25 mouse cellular contexts compared by ENCODE assay signal in the genomic region with DNA sequence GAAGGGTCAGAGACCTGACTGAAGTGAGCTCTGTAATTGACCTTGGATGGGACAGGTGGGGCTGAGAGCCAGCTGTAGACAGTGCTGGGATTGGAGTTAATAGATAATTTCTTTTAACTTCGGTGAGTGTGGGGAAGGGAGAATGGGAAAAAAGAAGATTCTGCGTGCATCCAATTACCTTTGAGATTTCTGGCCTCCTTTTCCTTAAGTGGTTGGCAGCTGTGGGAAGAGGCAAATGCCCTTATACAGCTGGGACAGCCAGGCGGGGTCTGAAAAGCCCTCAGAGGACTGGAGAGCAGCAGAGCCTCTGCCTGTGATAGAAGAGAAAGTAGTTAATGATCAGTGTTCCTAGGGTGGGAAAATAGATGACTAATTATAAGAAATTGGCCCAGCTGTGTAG. TPM values are rescaled to one million over a fixed set of nuclear protein-coding genes. Genes with fewer than 3 reads are reported as not detected.
DNase-seq lines count a peak whose midpoint lies in the region; ATAC-seq and TF ChIP-seq lines count a peak whose summit lies in the region.
"Had no signal": no experiment of that assay in that cellular context is flagged by ENCODE, and none has a peak within 500 bp of the region (broad histone marks: within the 10 kb centered on the region; RNA-seq: fewer than 3 reads in every experiment).

No protein-coding gene starts in this region.

- H3K9ac ChIP-seq in intestine, embryonic 15.5 days: no peak overlapping the region
- no peak overlapping the region for H3K9ac ChIP-seq in intestine, postnatal 0 days (ENCODE audit: low read depth, low read length)
- no peak overlapping the region for H3K9ac ChIP-seq in kidney, embryonic 16.5 days (replicated peaks; ENCODE audit: low read length)
- H3K9ac ChIP-seq in forebrain, embryonic 14.5 days (ENCODE audit: low read length): no peak overlapping the region
- H3K9ac ChIP-seq: embryonic facial prominence, embryonic 13.5 days; heart, embryonic 13.5 days; hindbrain, embryonic 14.5 days; midbrain, embryonic 12.5 days had no signal

- TF ChIP-seq CTCF in intestine, postnatal 0 days (IDR thresholded peaks at IDR 0.05; ENCODE audit: low read depth): no peak

- 65% methylated on average over 3 of the region's 3 CpGs for WGBS in intestine, embryonic 15.5 days
- 40% methylated on average over 3 of the region's 3 CpGs for WGBS in intestine, postnatal 0 days
- WGBS in kidney, embryonic 16.5 days: 63% methylated on average over 3 of the region's 3 CpGs
- WGBS in forebrain, embryonic 14.5 days: 82% methylated on average over 3 of the region's 3 CpGs

- peaks cover 3% of the 10 kb centered on the region for H3K4me1 ChIP-seq in intestine, embryonic 15.5 days (replicated peaks)
- no peaks in the 10 kb centered on the region; the same call in 1 of the 2 replicates for H3K4me1 ChIP-seq in intestine, postnatal 0 days (replicated peaks; ENCODE audit: control insufficient read depth, insufficient read depth, low read length)
- peaks cover 7% of the 10 kb centered on the region; the same call in 1 of the 2 replicates for H3K4me1 ChIP-seq in kidney, embryonic 16.5 days (ENCODE audit: insufficient read depth, low read length)
- H3K4me1 ChIP-seq in forebrain, embryonic 14.5 days (ENCODE audit: control insufficient read depth, insufficient read depth, low read length): no peaks in the 10 kb centered on the region

- H3K4me2 ChIP-seq in intestine, embryonic 15.5 days (replicated peaks): no peak overlapping the region
- H3K4me2 ChIP-seq in intestine, postnatal 0 days (replicated peaks; ENCODE audit: low read depth): no peak overlapping the region
- no peak overlapping the region for H3K4me2 ChIP-seq in kidney, embryonic 16.5 days (replicated peaks; ENCODE audit: low read depth, low read length)
- H3K4me2 ChIP-seq in forebrain, embryonic 14.5 days (ENCODE audit: low read length): no peak overlapping the region
- H3K4me2 ChIP-seq: embryonic facial prominence, embryonic 13.5 days; heart, embryonic 13.5 days; hindbrain, embryonic 14.5 days; midbrain, embryonic 12.5 days had no signal

- no peaks in the 10 kb centered on the region for H3K27me3 ChIP-seq in intestine, embryonic 15.5 days (replicated peaks)
- no peaks in the 10 kb centered on the region for H3K27me3 ChIP-seq in intestine, postnatal 0 days (replicated peaks; ENCODE audit: control insufficient read depth, insufficient read depth, low read length)
- H3K27me3 ChIP-seq in kidney, embryonic 16.5 days (ENCODE audit: insufficient read depth, low read length): no peaks in the 10 kb centered on the region
- H3K27me3 ChIP-seq in forebrain, embryonic 14.5 days (replicated peaks; ENCODE audit: control insufficient read depth, insufficient read depth, low read length): no peaks in the 10 kb centered on the region
- H3K27me3 ChIP-seq: embryonic facial prominence, embryonic 13.5 days; heart, embryonic 13.5 days; midbrain, embryonic 12.5 days had no signal

- ATAC-seq in intestine, embryonic 15.5 days: peak; percentile 71
- ATAC-seq in intestine, postnatal 0 days: no peak
- ATAC-seq in kidney, embryonic 16.5 days (ENCODE audit: low FRiP score, low TSS enrichment): peak; percentile 91
- no peak for ATAC-seq in forebrain, embryonic 14.5 days
- no peak for ATAC-seq in erythroblast, adult 5-6 weeks (replicated peaks; ENCODE audit: low FRiP score, poor library complexity, severe bottlenecking)
- ATAC-seq: CD4-positive, CD25-positive, alpha-beta regulatory T cell, adult 4 months; forebrain, embryonic 16.5 days; inflammation-experienced regulatory T-cells, adult 6 months had no signal

- H3K27ac ChIP-seq in intestine, embryonic 15.5 days: no peak overlapping the region
- H3K27ac ChIP-seq in intestine, postnatal 0 days (ENCODE audit: low read depth, low read length): no peak overlapping the region
- H3K27ac ChIP-seq in kidney, embryonic 16.5 days (ENCODE audit: low read length): peak overlapping the region; percentile 56
- H3K27ac ChIP-seq in forebrain, embryonic 14.5 days (ENCODE audit: low read depth, low read length): no peak overlapping the region
- H3K27ac ChIP-seq: embryonic facial prominence, embryonic 13.5 days; heart, embryonic 13.5 days; hindbrain, embryonic 14.5 days; left cerebral cortex, adult 2 months; midbrain, embryonic 12.5 days had no signal

- no peaks in the 10 kb centered on the region for H3K9me3 ChIP-seq in intestine, embryonic 15.5 days
- no peaks in the 10 kb centered on the region for H3K9me3 ChIP-seq in intestine, postnatal 0 days (ENCODE audit: control insufficient read depth)
- H3K9me3 ChIP-seq in kidney, embryonic 16.5 days (ENCODE audit: low read length): no peaks in the 10 kb centered on the region
- H3K9me3 ChIP-seq in forebrain, embryonic 14.5 days (replicated peaks; ENCODE audit: control insufficient read depth, low read length): no peaks in the 10 kb centered on the region
- H3K9me3 ChIP-seq: embryonic facial prominence, embryonic 13.5 days; heart, embryonic 13.5 days; midbrain, embryonic 12.5 days had no signal

- DNase-seq in kidney, adult 18-20 months: peak; percentile 51
- DNase-seq in kidney, postnatal 4 days: peak; percentile 31 to 69
- no peak for DNase-seq in forebrain, embryonic 14.5 days (ENCODE audit: low spot score)
- DNase-seq: cerebellum, adult 8-10 months; cerebellum, postnatal 36 days; embryo, embryonic 11 days; gastrocnemius, postnatal 14 days; heart, adult 18-20 months; lung, adult 2 months; lung, postnatal 14 days; right cerebral cortex, postnatal 14 days had no signal

- no peak overlapping the region for H3K4me3 ChIP-seq in intestine, embryonic 15.5 days (replicated peaks)
- H3K4me3 ChIP-seq in intestine, postnatal 0 days (ENCODE audit: low read depth, low read length): no peak overlapping the region
- H3K4me3 ChIP-seq in kidney, embryonic 16.5 days (ENCODE audit: low read length): no peak overlapping the region
- H3K4me3 ChIP-seq in forebrain, embryonic 14.5 days (ENCODE audit: low read depth, low read length): no peak overlapping the region
- H3K4me3 ChIP-seq: embryonic facial prominence, embryonic 13.5 days; heart, embryonic 13.5 days; left cerebral cortex, adult 2 months; midbrain, embryonic 12.5 days had no signal

- H3K36me3 ChIP-seq in intestine, embryonic 15.5 days: no peaks in the 10 kb centered on the region
- no peaks in the 10 kb centered on the region for H3K36me3 ChIP-seq in intestine, postnatal 0 days (ENCODE audit: control insufficient read depth, insufficient read depth)
- no peaks in the 10 kb centered on the region for H3K36me3 ChIP-seq in kidney, embryonic 16.5 days (ENCODE audit: insufficient read depth, low read length)
- no peaks in the 10 kb centered on the region for H3K36me3 ChIP-seq in forebrain, embryonic 14.5 days (ENCODE audit: control insufficient read depth, insufficient read depth, low read length)
- H3K36me3 ChIP-seq: embryonic facial prominence, embryonic 13.5 days; midbrain, embryonic 12.5 days had no signal

RNA-seq across cellular contexts. Expression of a gene that starts 27.9 kb away (rescaled TPM):
- polyA plus RNA-seq in intestine, embryonic 15.5 days (2015; fragmentation: Nextera tagmentation; extraction: Ambion mirVana): 8.0 and 9.3 TPM in 2 replicates
- polyA plus RNA-seq in intestine, postnatal 0 days (2015; fragmentation: Nextera tagmentation; extraction: Ambion mirVana): 2.5 and 2.9 TPM in 2 replicates
- polyA plus RNA-seq in kidney, embryonic 16.5 days (2015; fragmentation: Nextera tagmentation; extraction: Ambion mirVana): 9.2 and 9.3 TPM in 2 replicates
- 0.84 and 1.1 TPM in 2 replicates for polyA plus RNA-seq in forebrain, embryonic 14.5 days (2014; fragmentation: Nextera tagmentation; extraction: Ambion mirVana)
- total RNA-seq in erythroblast, adult 5-6 weeks (2015; ENCODE audit: low replicate concordance): not detected in 2 replicates
- total RNA-seq in erythroblast, adult 5-6 weeks (2017; ENCODE audit: low replicate concordance): not detected in 2 replicates
- total RNA-seq: megakaryocyte progenitor cell, adult 5-6 weeks; neutrophil, adult 5-6 weeks had no signal
- polyA plus RNA-seq: CD4-positive, CD25-positive, alpha-beta regulatory T cell, adult 4 months; inflammation-experienced regulatory T-cells, adult 6 months had no signal

Comparison
In these comparisons a context has a peak if more than half of its experiments do, and no peak if none do; other contexts are left out.
1. ATAC-seq: peak in intestine, embryonic 15.5 days (single experiment) and kidney, embryonic 16.5 days (single experiment); none in intestine, postnatal 0 days (single experiment), forebrain, embryonic 14.5 days (single experiment) and erythroblast, adult 5-6 weeks (single experiment).